Comparison of ENCODE assay signal across 13 mouse cellular contexts in the genomic region with DNA sequence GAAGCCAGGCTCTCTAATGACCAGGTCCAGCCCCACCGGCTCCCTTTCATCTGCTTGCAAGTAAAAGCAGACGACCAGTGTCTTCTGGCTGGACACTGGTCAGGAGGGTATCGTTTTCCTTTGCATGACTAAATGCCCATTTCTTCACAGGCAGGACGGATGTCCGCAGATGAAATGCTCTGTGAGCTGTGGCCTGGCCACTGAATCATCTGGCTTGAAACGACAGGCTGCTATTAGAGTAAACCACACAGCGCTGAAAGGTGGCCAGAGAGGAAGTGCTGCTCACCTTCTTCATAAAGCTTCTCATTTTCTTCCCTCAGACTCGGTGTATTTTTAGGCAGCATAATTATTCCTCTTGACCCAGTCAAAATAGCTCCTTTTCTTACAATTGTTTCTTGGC. TPM values are rescaled to one million over a fixed set of nuclear protein-coding genes. Genes with fewer than 3 reads are reported as not detected.
DNase-seq lines count a peak whose midpoint lies in the region; ATAC-seq lines count a peak whose summit lies in the region.
"Had no signal": no experiment of that assay in that cellular context is flagged by ENCODE, and none has a peak within 500 bp of the region (broad histone marks: within the 10 kb centered on the region; RNA-seq: fewer than 3 reads in every experiment).

No protein-coding gene starts in this region.

- H3K4me3 ChIP-seq in kidney, embryonic 15.5 days (replicated peaks) = no peak overlapping the region
- H3K4me3 ChIP-seq in hindbrain, embryonic 10.5 days = no peak overlapping the region
- H3K4me3 ChIP-seq in neural tube, embryonic 15.5 days (replicated peaks) = no peak overlapping the region
- H3K4me3 ChIP-seq: limb, embryonic 12.5 days; lung, embryonic 15.5 days had no signal

- no peak overlapping the region for H3K9ac ChIP-seq in kidney, embryonic 15.5 days
- H3K9ac ChIP-seq in neural tube, embryonic 15.5 days (replicated peaks) = no peak overlapping the region
- H3K9ac ChIP-seq: limb, embryonic 12.5 days; lung, embryonic 15.5 days had no signal

- no peaks in the 10 kb centered on the region for H3K9me3 ChIP-seq in kidney, embryonic 15.5 days (replicated peaks)
- H3K9me3 ChIP-seq in hindbrain, embryonic 10.5 days = no peaks in the 10 kb centered on the region
- H3K9me3 ChIP-seq in neural tube, embryonic 15.5 days (replicated peaks) = no peaks in the 10 kb centered on the region
- H3K9me3 ChIP-seq: limb, embryonic 12.5 days; lung, embryonic 15.5 days had no signal

- H3K27me3 ChIP-seq in kidney, embryonic 15.5 days = 0 out of 2 replicates have a peak, but pooled peaks cover 1% of the 10 kb centered on the region
- H3K27me3 ChIP-seq in hindbrain, embryonic 10.5 days (ENCODE audit: insufficient read depth, poor library complexity, severe bottlenecking) = no peaks in the 10 kb centered on the region
- H3K27me3 ChIP-seq in neural tube, embryonic 15.5 days (replicated peaks) = 0 out of 2 replicates have a peak, but pooled peaks cover 2% of the 10 kb centered on the region
- H3K27me3 ChIP-seq: limb, embryonic 12.5 days; lung, embryonic 15.5 days had no signal

- ATAC-seq in kidney, embryonic 15.5 days (replicated peaks; ENCODE audit: low FRiP score) = no peak
- peak; percentile 50 for ATAC-seq in common myeloid progenitor, adult 5-6 weeks (replicated peaks; ENCODE audit: low read depth, poor library complexity, severe bottlenecking)
- peak; percentile 73 for ATAC-seq in megakaryocyte, adult 5-6 weeks (ENCODE audit: poor library complexity, severe bottlenecking)
- no peak for ATAC-seq in neural tube, embryonic 15.5 days (ENCODE audit: low FRiP score)

- peak overlapping the region; percentile 15; the same call in 1 of the 2 replicates for H3K4me2 ChIP-seq in kidney, embryonic 15.5 days
- H3K4me2 ChIP-seq in neural tube, embryonic 15.5 days = no peak overlapping the region
- H3K4me2 ChIP-seq: limb, embryonic 12.5 days; lung, embryonic 15.5 days had no signal

- H3K36me3 ChIP-seq in kidney, embryonic 15.5 days = no peaks in the 10 kb centered on the region
- no peaks in the 10 kb centered on the region for H3K36me3 ChIP-seq in hindbrain, embryonic 10.5 days
- H3K36me3 ChIP-seq in neural tube, embryonic 15.5 days = no peaks in the 10 kb centered on the region
- H3K36me3 ChIP-seq: limb, embryonic 12.5 days; lung, embryonic 15.5 days had no signal

- WGBS in kidney, embryonic 15.5 days = 22% methylated on average over 8 of the region's 8 CpGs
- 82% methylated on average over 8 of the region's 8 CpGs for WGBS in hindbrain, embryonic 10.5 days
- 67% methylated on average over 8 of the region's 8 CpGs for WGBS in neural tube, embryonic 15.5 days

- peaks cover 15% of the 10 kb centered on the region for H3K4me1 ChIP-seq in kidney, embryonic 15.5 days
- H3K4me1 ChIP-seq in hindbrain, embryonic 10.5 days (replicated peaks) = 0 out of 2 replicates have a peak, but pooled peaks cover 8% of the 10 kb centered on the region
- H3K4me1 ChIP-seq in neural tube, embryonic 15.5 days = no peaks in the 10 kb centered on the region
- H3K4me1 ChIP-seq: lung, embryonic 15.5 days had no signal

- 0 out of 2 replicates have a peak overlapping the region, but pooled peaks have one; percentile 2 for H3K27ac ChIP-seq in kidney, embryonic 15.5 days
- H3K27ac ChIP-seq in hindbrain, embryonic 10.5 days = no peak overlapping the region
- no peak overlapping the region for H3K27ac ChIP-seq in neural tube, embryonic 15.5 days (replicated peaks)
- H3K27ac ChIP-seq: lung, embryonic 15.5 days had no signal

- no peak for DNase-seq in kidney, adult 9 months
- peak; percentile 1 to 3 for DNase-seq in B cell, adult 2 months
- no peak for DNase-seq in ovary, postnatal 10 days (ENCODE audit: low spot score)
- no peak for DNase-seq in hindbrain, embryonic 10.5 days (ENCODE audit: low spot score)
- DNase-seq: cerebellum, adult 18-20 months; heart, postnatal 36 days; thymus, postnatal 14 days had no signal

RNA-seq across cellular contexts. Expression of gene Fbxo28, which starts 27.4 kb away (rescaled TPM):
- polyA plus RNA-seq in kidney, embryonic 15.5 days (2015; fragmentation: Nextera tagmentation; extraction: Ambion mirVana) = 18.1 and 18.4 TPM in 2 replicates
- total RNA-seq in common myeloid progenitor, adult 5-6 weeks (2017) = 16.3 and 17.8 TPM in 2 replicates
- 20.8 and 23.8 TPM in 2 replicates for total RNA-seq in megakaryocyte, adult 5-6 weeks (2015)
- 21.2 and 23.3 TPM in 2 replicates for total RNA-seq in megakaryocyte, adult 5-6 weeks (2017)
- 20.0 and 23.5 TPM in 2 replicates for polyA plus RNA-seq in hindbrain, embryonic 10.5 days (2016; fragmentation: Nextera tagmentation; extraction: Ambion mirVana)
- 20.0 and 23.6 TPM in 2 replicates for polyA plus RNA-seq in neural tube, embryonic 15.5 days (2015; fragmentation: Nextera tagmentation; extraction: Ambion mirVana)

RNA-seq across cellular contexts. Expression of gene Trp53bp2, which starts 40.2 kb away (rescaled TPM):
- polyA plus RNA-seq in kidney, embryonic 15.5 days (2015; fragmentation: Nextera tagmentation; extraction: Ambion mirVana) = 27.2 and 27.8 TPM in 2 replicates
- 8.6 and 9.6 TPM in 2 replicates for total RNA-seq in common myeloid progenitor, adult 5-6 weeks (2017)
- 16.4 and 20.1 TPM in 2 replicates for total RNA-seq in megakaryocyte, adult 5-6 weeks (2015)
- 9.0 and 9.4 TPM in 2 replicates for total RNA-seq in megakaryocyte, adult 5-6 weeks (2017)
- 24.2 and 25.8 TPM in 2 replicates for polyA plus RNA-seq in hindbrain, embryonic 10.5 days (2016; fragmentation: Nextera tagmentation; extraction: Ambion mirVana)
- polyA plus RNA-seq in neural tube, embryonic 15.5 days (2015; fragmentation: Nextera tagmentation; extraction: Ambion mirVana) = 14.6 and 17.4 TPM in 2 replicates

Comparison
In these comparisons a context has a peak if more than half of its experiments do, and no peak if none do; other contexts are left out.
1. ATAC-seq: peak in common myeloid progenitor, adult 5-6 weeks (single experiment) and megakaryocyte, adult 5-6 weeks (single experiment); none in kidney, embryonic 15.5 days (single experiment) and neural tube, embryonic 15.5 days (single experiment).
2. DNase-seq: peak in B cell, adult 2 months (2 of 2); none in kidney, adult 9 months (single experiment), ovary, postnatal 10 days (single experiment) and hindbrain, embryonic 10.5 days (single experiment).